In genomic region chr15:83772460-83772859, GRCm38 (mm10) we compare ENCODE assay signal across 10 mouse cellular contexts. TPM values are rescaled to one million over a fixed set of nuclear protein-coding genes. Genes with fewer than 3 reads are reported as not detected.
A peak's percentile ranks its signal among the peaks of the same experiment; 100 is the strongest.
DNase-seq lines count a peak whose midpoint lies in the region; ATAC-seq and TF ChIP-seq lines count a peak whose summit lies in the region.
"Had no signal": no experiment of that assay in that cellular context is flagged by ENCODE, and none has a peak within 500 bp of the region (broad histone marks: within the 10 kb centered on the region; RNA-seq: fewer than 3 reads in every experiment).

No protein-coding gene starts in this region.

- WGBS in hindbrain, embryonic 16.5 days = 30% methylated on average over 5 of the region's 5 CpGs
- 73% methylated on average over 5 of the region's 5 CpGs for WGBS in hindbrain, embryonic 10.5 days
- 14% methylated on average over 5 of the region's 5 CpGs for WGBS in heart, postnatal 0 days

- H3K27ac ChIP-seq in hindbrain, embryonic 16.5 days (ENCODE audit: low read depth, low read length) = no peak overlapping the region
- no peak overlapping the region for H3K27ac ChIP-seq in hindbrain, embryonic 10.5 days
- H3K27ac ChIP-seq in heart, postnatal 0 days (ENCODE audit: low read depth) = no peak overlapping the region
- H3K27ac ChIP-seq in left cerebral cortex, adult 2 months = no peak overlapping the region
- H3K27ac ChIP-seq: limb, embryonic 13.5 days had no signal

- no peaks in the 10 kb centered on the region for H3K9me3 ChIP-seq in hindbrain, embryonic 16.5 days (ENCODE audit: control insufficient read depth, low read length)
- H3K9me3 ChIP-seq in hindbrain, embryonic 10.5 days = no peaks in the 10 kb centered on the region
- no peaks in the 10 kb centered on the region for H3K9me3 ChIP-seq in heart, postnatal 0 days (replicated peaks; ENCODE audit: control insufficient read depth, low read length)
- H3K9me3 ChIP-seq: limb, embryonic 13.5 days had no signal

- H3K27me3 ChIP-seq in hindbrain, embryonic 16.5 days (replicated peaks; ENCODE audit: control insufficient read depth, insufficient read depth, low read length) = no peaks in the 10 kb centered on the region
- peaks cover 35% of the 10 kb centered on the region for H3K27me3 ChIP-seq in hindbrain, embryonic 10.5 days (ENCODE audit: insufficient read depth, poor library complexity, severe bottlenecking)
- H3K27me3 ChIP-seq in heart, postnatal 0 days (ENCODE audit: control insufficient read depth, insufficient read depth, low read length) = peaks cover 90% of the 10 kb centered on the region

- peak; percentile 35; the same call in 1 of the 2 replicates for ATAC-seq in hindbrain, embryonic 16.5 days
- peak; percentile 80 for ATAC-seq in heart, postnatal 0 days (ENCODE audit: insufficient read depth, low read depth)

- H3K4me1 ChIP-seq in hindbrain, embryonic 16.5 days (ENCODE audit: control insufficient read depth, insufficient read depth, low read depth, low read length) = peaks cover 3% of the 10 kb centered on the region; the same call in 1 of the 2 replicates
- peaks cover 15% of the 10 kb centered on the region for H3K4me1 ChIP-seq in hindbrain, embryonic 10.5 days (replicated peaks)
- H3K4me1 ChIP-seq in heart, postnatal 0 days (ENCODE audit: control insufficient read depth, insufficient read depth) = peaks cover 7% of the 10 kb centered on the region
- H3K4me1 ChIP-seq: limb, embryonic 13.5 days had no signal

- intact Hi-C loops in left cerebral cortex, adult 2 months (cut with DNase I) = no loop called here

- H3K9ac ChIP-seq in hindbrain, embryonic 16.5 days (ENCODE audit: low read depth, low read length) = no peak overlapping the region
- no peak overlapping the region for H3K9ac ChIP-seq in heart, postnatal 0 days (replicated peaks; ENCODE audit: low read depth, low read length)
- H3K9ac ChIP-seq: limb, embryonic 13.5 days had no signal

- TF ChIP-seq EP300 in heart, postnatal 0 days (IDR thresholded peaks at IDR 0.05; ENCODE audit: low read depth) = no peak

- no peaks in the 10 kb centered on the region for H3K36me3 ChIP-seq in hindbrain, embryonic 16.5 days (ENCODE audit: control insufficient read depth, insufficient read depth, low read length)
- no peaks in the 10 kb centered on the region for H3K36me3 ChIP-seq in hindbrain, embryonic 10.5 days
- no peaks in the 10 kb centered on the region for H3K36me3 ChIP-seq in heart, postnatal 0 days (replicated peaks; ENCODE audit: control insufficient read depth, insufficient read depth, low read length)
- H3K36me3 ChIP-seq: limb, embryonic 13.5 days had no signal

- no peak overlapping the region for H3K4me3 ChIP-seq in hindbrain, embryonic 16.5 days (ENCODE audit: low read length)
- no peak overlapping the region for H3K4me3 ChIP-seq in hindbrain, embryonic 10.5 days
- H3K4me3 ChIP-seq in heart, postnatal 0 days (ENCODE audit: low read depth, low read length) = no peak overlapping the region
- no peak overlapping the region for H3K4me3 ChIP-seq in left cerebral cortex, adult 2 months
- H3K4me3 ChIP-seq: limb, embryonic 13.5 days had no signal

- no peak for DNase-seq in hindbrain, embryonic 10.5 days (ENCODE audit: low spot score)
- DNase-seq in MN1 (ENCODE audit: low spot score) = peak; percentile 69
- peak; percentile 39 to 46 for DNase-seq in adrenal gland, postnatal 36 days
- peak; percentile 51 for DNase-seq in heart, postnatal 0 days (ENCODE audit: low spot score)
- no peak for DNase-seq in urinary bladder, postnatal 4 days (ENCODE audit: low spot score in 2 of 2)
- DNase-seq in neural tube, embryonic 10.5 days (ENCODE audit: extremely low spot score, low spot score) = no peak
- DNase-seq in left cerebral cortex, adult 2 months (ENCODE audit: extremely low spot score in 1 of 2, low spot score in 2 of 2) = no peak
- DNase-seq: thymus, postnatal 4 days had no signal

- no peak overlapping the region for H3K4me2 ChIP-seq in hindbrain, embryonic 16.5 days (ENCODE audit: low read length)
- no peak overlapping the region for H3K4me2 ChIP-seq in heart, postnatal 0 days (ENCODE audit: low read depth, low read length)
- H3K4me2 ChIP-seq: limb, embryonic 13.5 days had no signal

- no peak for TF ChIP-seq CTCF in heart, postnatal 0 days (IDR thresholded peaks at IDR 0.05; ENCODE audit: low read depth)
- TF ChIP-seq CTCF in left cerebral cortex, adult 2 months (IDR thresholded peaks at IDR 0.05) = no peak

RNA-seq across cellular contexts. Expression of gene Mpped1, which starts 6.8 kb away (rescaled TPM):
- polyA plus RNA-seq in hindbrain, embryonic 16.5 days (2015; fragmentation: Nextera tagmentation; extraction: Ambion mirVana) = 18.9 and 30.0 TPM in 2 replicates
- 5.5 TPM in 2 replicates for polyA plus RNA-seq in hindbrain, embryonic 10.5 days (2016; fragmentation: Nextera tagmentation; extraction: Ambion mirVana)
- not detected for total RNA-seq in adrenal gland, postnatal 36 days (2021)
- total RNA-seq in heart, postnatal 0 days (2014; rRNA removed; ENCODE audit: low replicate concordance) = not detected in 2 replicates
- polyA plus RNA-seq in heart, postnatal 0 days (2015; fragmentation: Nextera tagmentation; extraction: Ambion mirVana) = not detected in 2 replicates
- 100 to 1,000 TPM; 201 to 208 TPM for total RNA-seq in left cerebral cortex, adult 2 months (2021)

RNA-seq across cellular contexts. Expression of gene Scube1, which starts 47.6 kb away (rescaled TPM):
- polyA plus RNA-seq in hindbrain, embryonic 16.5 days (2015; fragmentation: Nextera tagmentation; extraction: Ambion mirVana) = 5.8 and 9.2 TPM in 2 replicates
- 62.6 and 70.5 TPM in 2 replicates for polyA plus RNA-seq in hindbrain, embryonic 10.5 days (2016; fragmentation: Nextera tagmentation; extraction: Ambion mirVana)
- 1 to 10 TPM; 4.4 to 4.6 TPM for total RNA-seq in adrenal gland, postnatal 36 days (2021)
- total RNA-seq in heart, postnatal 0 days (2014; rRNA removed; ENCODE audit: low replicate concordance) = 1.3 and 4.3 TPM in 2 replicates
- 1.6 and 1.9 TPM in 2 replicates for polyA plus RNA-seq in heart, postnatal 0 days (2015; fragmentation: Nextera tagmentation; extraction: Ambion mirVana)
- total RNA-seq in left cerebral cortex, adult 2 months (2021) = 10 to 100 TPM; 72.2 to 74.2 TPM

Comparison
In these comparisons a context has a peak if more than half of its experiments do, and no peak if none do; other contexts are left out.
1. DNase-seq: peak in MN1 (single experiment), adrenal gland, postnatal 36 days (2 of 2) and heart, postnatal 0 days (single experiment); none in hindbrain, embryonic 10.5 days (single experiment), urinary bladder, postnatal 4 days (0 of 2), neural tube, embryonic 10.5 days (single experiment) and left cerebral cortex, adult 2 months (0 of 2).
2. RNA of gene Mpped1, which starts 6.8 kb away (total RNA-seq): 201 to 208 TPM in left cerebral cortex, adult 2 months; not detected in adrenal gland, postnatal 36 days and not detected in heart, postnatal 0 days; every median in the first group is over 100 times any median in the second.
3. RNA of gene Scube1, which starts 47.6 kb away (total RNA-seq): 72.2 to 74.2 TPM in left cerebral cortex, adult 2 months; 4.4 to 4.6 TPM in adrenal gland, postnatal 36 days and 1.3 to 4.3 TPM in heart, postnatal 0 days; every median in the first group is over 10 times any median in the second.